Mouse (Mus musculus) lung, adult 2 months (tissue): Measurements from ENCODE around the gene Tnfrsf8. TPM values are rescaled to one million over a fixed set of nuclear protein-coding genes. Genes with fewer than 3 reads are reported as not detected.

Experiments
- DNase-seq: peaks from one replicate; pipeline ENCODE4 v3.0.0; 2022
- H3K4me1 ChIP-seq: fragments of 200-500 bp; 2 replicates; pipeline ENCODE4 v1.6.1; 2011; ENCODE audit warnings: low read length; ENCODE audit not compliant: control insufficient read depth, insufficient read depth
- H3K4me3 ChIP-seq: fragments of 200-500 bp; replicated peaks from 2 replicates; pipeline ENCODE3; 2011; ENCODE audit warnings: low read depth, mild to moderate bottlenecking, control low read depth, low read length; ENCODE audit errors: extremely low read depth
- CTCF ChIP-seq: fragments of 200-500 bp; IDR thresholded peaks from 2 replicates; pipeline ENCODE4 v1.5.1; 2011; ENCODE audit warnings: mild to moderate bottlenecking, low read length, control low read depth; ENCODE audit not compliant: insufficient read depth
- POLR2A ChIP-seq: fragments of 200-500 bp; IDR thresholded peaks from 2 replicates; pipeline ENCODE4 v1.6.1; 2011; ENCODE audit warnings: low read depth, mild to moderate bottlenecking, control low read depth, low read length, borderline replicate concordance; ENCODE audit errors: extremely low read depth
- WGBS: fragments of 180-500 bp; shearing (Covaris S2); methylation state at CpG from one replicate; pipeline ENCODE4 v1.1.7; 2018; 5-methylcytosine and 5-hydroxymethylcytosine counted together
- polyA plus RNA-seq: library from polyadenylated mRNA; depleted of rRNA; stranded (reverse); fragments of >200 nt; gene quantifications from 2 replicates; pipeline ENCODE4 v1.2.3, GENCODE M21; 2012

Tnfrsf8 gene
- polyA plus RNA-seq, 1 experiment: 0.28 TPM

DNA sequence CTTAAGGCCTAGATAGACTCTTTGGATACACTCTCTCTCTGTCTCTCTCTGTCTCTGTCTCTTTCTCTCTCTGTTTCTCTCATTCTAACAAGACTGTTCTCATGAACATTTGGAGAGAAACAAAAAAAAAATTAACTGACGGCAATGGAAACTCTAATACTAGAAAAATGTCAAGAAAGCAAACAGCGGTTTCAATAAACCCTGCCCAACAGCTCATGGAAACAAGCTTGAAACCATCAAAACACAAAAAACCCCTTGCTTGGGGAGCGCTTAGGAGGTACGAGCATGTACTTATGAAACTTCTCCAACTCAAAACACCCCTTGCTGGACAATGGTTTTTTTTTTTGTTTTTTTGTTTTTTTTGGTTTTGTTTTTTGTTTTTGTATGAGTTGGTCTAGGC, 30.3 kb downstream of the Tnfrsf8 start:
- Histone ChIP-seq H3K4me1 (no peaks in the 10 kb centered on the region), H3K4me3 (no peak overlapping the region)
- no peak for DNase-seq
- TF ChIP-seq POLR2A: no peak
- TF ChIP-seq CTCF: no peak
- 92% methylated on average over 4 of the region's 4 CpGs for WGBS

DNA sequence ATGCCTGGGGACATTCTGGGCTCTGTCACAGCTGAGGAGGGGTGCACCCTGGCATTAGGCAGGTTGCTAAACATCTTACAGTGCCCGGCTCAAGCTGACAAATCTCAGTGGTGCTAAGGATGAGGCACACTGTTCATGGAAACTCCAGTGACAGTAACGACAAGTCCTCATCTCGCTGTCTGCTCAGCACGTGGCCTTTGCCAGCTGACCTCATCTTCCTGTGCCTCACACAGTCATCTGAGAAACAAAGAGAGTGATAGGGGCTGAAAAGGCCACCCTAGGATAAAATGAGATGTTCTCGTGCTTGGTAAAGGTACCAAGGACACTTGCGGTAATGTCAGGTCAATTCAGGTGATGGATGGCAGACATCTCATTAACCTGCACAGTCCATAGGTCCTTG, 31.5 kb downstream of the Tnfrsf8 start:
- no peak for TF ChIP-seq POLR2A
- no peak for TF ChIP-seq CTCF
- peaks cover 2% of the 10 kb centered on the region; the same call in 1 of the 2 replicates for H3K4me1 ChIP-seq
- 65% methylated on average over 6 of the region's 6 CpGs for WGBS
- no peak for DNase-seq
- no peak overlapping the region for H3K4me3 ChIP-seq

DNA sequence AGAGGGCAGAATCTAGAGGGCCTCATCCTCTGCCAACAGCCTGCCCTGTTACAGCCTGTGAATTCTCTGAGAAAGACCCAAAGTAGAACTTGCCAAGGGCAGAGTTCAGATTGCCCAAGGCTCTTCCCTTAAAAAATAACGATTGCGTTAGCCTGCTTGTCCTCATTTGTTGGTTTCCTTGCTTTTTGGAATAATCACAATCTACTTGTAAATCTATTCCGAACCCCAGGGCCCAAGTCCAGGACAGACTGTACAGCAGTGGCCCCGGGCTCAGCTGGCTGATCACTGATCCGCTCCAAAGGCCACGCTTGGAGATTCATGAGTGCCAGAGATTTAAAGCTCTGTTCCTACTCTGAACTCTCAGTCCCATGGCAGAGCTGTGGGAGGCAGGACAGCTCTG, 34.0 kb downstream of the Tnfrsf8 start:
- Histone ChIP-seq H3K4me3 (no peak overlapping the region), H3K4me1 (peaks cover 6% of the 10 kb centered on the region)
- no peak for TF ChIP-seq POLR2A
- TF ChIP-seq CTCF: no peak
- 80% methylated on average over 6 of the region's 6 CpGs for WGBS
- DNase-seq: no peak

DNA sequence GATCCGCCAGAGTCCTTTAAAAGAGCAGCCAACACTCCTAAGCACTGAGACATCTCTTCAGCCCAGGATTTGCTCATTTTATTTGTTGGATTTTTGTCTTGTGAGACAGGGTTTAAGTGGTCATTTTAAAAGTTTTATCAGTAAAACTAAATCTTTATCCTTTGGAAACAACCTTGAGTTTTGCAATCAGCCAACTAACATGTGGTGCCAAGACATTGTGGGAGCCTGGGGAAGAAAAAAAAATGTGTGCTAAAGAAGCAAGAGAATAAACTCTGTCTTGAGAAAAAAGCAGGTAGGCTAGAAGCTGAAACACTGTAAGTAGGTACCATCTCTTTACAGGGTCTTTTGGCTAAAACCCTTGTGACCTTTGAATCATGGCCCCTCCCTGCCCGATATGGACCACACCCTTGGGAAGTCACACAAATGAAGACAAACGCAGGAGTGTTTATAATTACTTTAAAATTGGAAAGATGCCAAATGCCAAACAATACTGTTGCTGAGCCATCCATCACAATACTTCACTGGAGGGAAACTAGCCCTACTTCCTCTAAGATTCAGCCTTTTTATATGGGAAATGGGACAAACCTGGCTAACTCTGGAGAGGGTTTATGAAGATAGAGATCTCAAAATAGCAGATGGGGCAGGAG, 36.1 kb downstream of the Tnfrsf8 start:
- Histone ChIP-seq H3K4me3 (no peak overlapping the region), H3K4me1 (peaks cover 6% of the 10 kb centered on the region)
- 40% methylated on average over 3 of the region's 3 CpGs for WGBS
- TF ChIP-seq CTCF (no peak), POLR2A (no peak)
- no peak for DNase-seq

DNA sequence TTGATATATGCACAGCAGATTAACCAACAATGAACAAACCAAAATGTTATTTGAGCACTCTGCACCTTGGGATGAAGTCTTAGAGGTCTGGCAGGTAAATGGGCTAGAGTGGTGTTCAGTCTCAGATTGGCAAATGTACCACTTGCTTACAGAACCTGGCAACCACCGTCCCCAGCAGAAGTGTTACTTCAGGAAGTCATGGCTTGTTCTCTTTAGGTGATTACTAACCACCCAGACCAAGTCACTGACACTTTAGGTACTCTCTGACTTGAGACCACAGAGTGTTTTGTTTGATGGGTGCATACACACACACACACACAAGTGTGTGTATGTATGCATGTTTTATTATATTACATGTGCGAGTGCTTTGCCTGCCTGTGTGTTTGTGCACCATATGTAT, 36.7 kb downstream of the Tnfrsf8 start:
- TF ChIP-seq CTCF (no peak), POLR2A (no peak)
- Histone ChIP-seq H3K4me3 (no peak overlapping the region), H3K4me1 (peaks cover 6% of the 10 kb centered on the region)
- WGBS: 80% methylated on average over 2 of the region's 2 CpGs
- DNase-seq: no peak

DNA sequence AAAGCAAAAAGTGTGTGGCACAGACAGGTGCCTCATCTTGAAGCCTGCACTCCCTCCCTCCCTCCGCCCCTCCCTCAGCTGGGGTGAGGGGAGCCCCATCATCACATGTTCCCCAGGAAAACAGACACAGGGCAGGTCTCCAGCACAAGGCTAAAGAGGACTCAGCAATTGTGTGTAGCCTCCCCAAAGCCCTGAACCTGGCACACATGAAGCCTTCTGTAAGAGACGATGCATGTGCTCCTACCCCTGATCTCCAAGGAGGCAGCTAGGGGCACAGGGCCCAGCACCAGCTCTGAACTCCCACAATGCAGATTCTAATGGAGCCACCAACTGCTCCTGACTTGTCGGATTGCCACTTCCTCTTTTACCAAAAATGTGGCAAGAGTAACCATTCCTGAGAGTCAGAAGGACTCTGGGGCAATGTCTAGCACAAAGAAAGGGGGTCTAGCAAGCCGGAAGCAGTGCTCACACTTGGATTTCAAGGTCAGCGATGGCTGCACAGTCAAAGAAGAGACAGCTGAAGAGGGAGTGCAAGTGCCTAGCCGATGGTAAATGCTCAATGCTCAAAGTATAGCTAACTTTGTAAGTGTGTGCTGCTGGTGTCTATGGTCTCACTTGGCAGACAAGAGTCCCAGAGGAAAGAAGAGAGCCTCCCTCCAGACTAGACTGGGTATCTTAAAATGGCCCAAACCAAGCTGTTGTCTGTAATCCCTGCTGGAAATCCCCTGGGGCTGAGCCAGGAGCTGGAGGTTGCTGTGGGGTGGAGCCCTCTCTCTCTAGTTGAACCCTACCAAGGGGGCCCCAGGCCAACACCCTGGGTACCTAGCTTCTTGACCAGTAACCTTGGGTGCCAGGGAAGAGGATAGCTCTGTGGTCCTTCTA, 38.4 kb downstream of the Tnfrsf8 start:
- TF ChIP-seq POLR2A (no peak), CTCF (no peak)
- WGBS: 80% methylated on average over 6 of the region's 6 CpGs
- H3K4me3 ChIP-seq: no peak overlapping the region
- DNase-seq: no peak
- peaks cover 8% of the 10 kb centered on the region for H3K4me1 ChIP-seq

DNA sequence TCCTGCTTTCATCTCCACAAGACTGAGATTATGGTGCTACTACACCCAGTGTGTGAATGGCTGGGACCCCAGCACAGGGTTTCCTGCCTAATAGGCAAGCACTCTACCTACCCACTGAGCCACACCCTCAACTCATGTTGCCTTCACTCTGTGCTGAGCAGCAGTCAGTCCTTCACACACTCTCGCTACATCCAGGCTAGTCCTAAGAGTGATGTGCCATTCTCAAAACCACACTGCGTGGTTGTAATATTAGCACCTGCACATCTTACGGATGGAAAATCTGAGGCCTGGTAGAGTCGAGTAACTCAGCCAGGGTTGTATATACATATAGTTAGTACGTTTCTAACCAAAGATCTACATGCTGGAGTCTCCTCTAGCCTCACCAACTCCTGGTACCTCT, 40.1 kb downstream of the Tnfrsf8 start:
- no peak for TF ChIP-seq CTCF
- TF ChIP-seq POLR2A: no peak
- WGBS: 92% methylated on average over 5 of the region's 5 CpGs
- DNase-seq: no peak

DNA sequence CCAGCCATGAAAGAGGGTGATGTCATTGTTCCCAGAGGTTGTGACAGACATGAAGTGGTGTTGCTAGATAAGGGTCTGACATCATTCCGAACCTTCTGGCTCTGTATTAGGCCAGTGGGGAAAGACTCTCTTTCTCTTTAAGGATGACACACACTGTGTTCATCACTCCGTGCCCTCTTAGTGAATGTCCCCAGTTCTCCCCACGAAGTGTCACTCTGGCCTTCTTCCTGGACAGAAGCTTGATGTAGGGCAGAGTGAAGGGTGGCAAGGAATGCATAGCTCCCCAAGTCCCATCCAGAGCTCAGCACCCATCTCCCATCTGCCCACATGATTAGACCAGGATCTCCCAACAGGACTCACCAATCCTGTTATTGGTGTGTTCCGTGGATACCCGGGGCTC, 41.0 kb downstream of the Tnfrsf8 start:
- DNase-seq: no peak
- TF ChIP-seq CTCF (no peak), POLR2A (no peak)
- Histone ChIP-seq H3K4me3 (no peak overlapping the region), H3K4me1 (peaks cover 6% of the 10 kb centered on the region; the same call in 1 of the 2 replicates)
- WGBS: 78% methylated on average over 5 of the region's 5 CpGs

More for the DNA sequence above, 40.1 kb downstream of the Tnfrsf8 start:
- peaks cover 8% of the 10 kb centered on the region for H3K4me1 ChIP-seq
- H3K4me3 ChIP-seq: no peak overlapping the region

DNA sequence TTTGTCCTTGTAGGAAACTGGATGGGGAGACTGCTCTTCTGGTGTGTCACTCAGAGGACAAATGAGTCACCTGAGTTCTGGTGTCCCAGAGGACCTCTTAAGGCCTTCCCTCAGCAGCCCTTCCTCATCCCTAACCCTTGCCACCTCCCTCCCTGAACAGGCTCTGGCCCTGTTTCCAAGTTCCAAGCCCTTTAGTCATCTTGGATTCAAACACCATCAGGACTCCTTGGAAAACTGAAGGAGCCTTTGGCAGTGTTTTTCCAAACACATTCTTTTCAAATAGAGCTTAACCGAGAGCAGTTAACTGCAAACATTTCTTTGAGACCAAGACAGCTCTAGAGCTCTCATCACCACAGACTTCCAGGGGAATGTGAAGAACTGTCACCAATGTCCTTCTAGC, 42.2 kb downstream of the Tnfrsf8 start:
- 42% methylated on average over 1 of the region's 1 CpGs for WGBS
- DNase-seq: no peak
- TF ChIP-seq POLR2A: no peak
- TF ChIP-seq CTCF: no peak

More for the DNA sequence above, 42.2 kb downstream of the Tnfrsf8 start:
- peaks cover 3% of the 10 kb centered on the region; the same call in 1 of the 2 replicates for H3K4me1 ChIP-seq
- no peak overlapping the region for H3K4me3 ChIP-seq
